Mouse (Mus musculus) lung, postnatal 4 days (tissue): ENCODE measurements around the gene Avpr2.

Source experiments
- DNase-seq, 2 experiments: peaks; one replicate each; pipeline ENCODE4 v3.0.0; 2021

Gene Avpr2

GRCm38 (mm10) chrX:73918631-73919030 is 26.7 kb downstream of the Avpr2 start:
- DNase-seq, result no peak

- DNase-seq, result no peak
Observed at GRCm38 (mm10) chrX:73921285-73921822, 29.5 kb downstream of the Avpr2 start.

- DNase-seq, result peak; percentile 90 to 93
Observed at GRCm38 (mm10) chrX:73921823-73922549, 30.1 kb downstream of the Avpr2 start, which contains the start of the genes Arhgap4 and Naa10. TSS of gene Arhgap4 (minus strand) at chrX:73921870. TSS of gene Naa10 (minus strand) at chrX:73921944.

GRCm38 (mm10) chrX:73922550-73922882 is 30.6 kb downstream of the Avpr2 start:
- no peak for DNase-seq

- peak; percentile 84 to 89 for DNase-seq
Observed at GRCm38 (mm10) chrX:73930402-73931062, 38.6 kb downstream of the Avpr2 start, which contains the start of gene Renbp. TSS of gene Renbp (minus strand) at chrX:73930850.

GRCm38 (mm10) chrX:73931871-73932270 is 40.0 kb downstream of the Avpr2 start:
- no peak for DNase-seq

- no peak for DNase-seq
Observed at GRCm38 (mm10) chrX:73941860-73942259, 50.0 kb downstream of the Avpr2 start.

GRCm38 (mm10) chrX:73942294-73942693 is 50.4 kb downstream of the Avpr2 start:
- DNase-seq, result no peak
